Mouse (Mus musculus): ENCODE data around the gene Tent4a. TPM values are rescaled to one million over a fixed set of nuclear protein-coding genes. Genes with fewer than 3 reads are reported as not detected.

Tent4a gene
- polyA plus RNA-seq, 1 experiment from 2014 or later = 5.0 TPM

DNA sequence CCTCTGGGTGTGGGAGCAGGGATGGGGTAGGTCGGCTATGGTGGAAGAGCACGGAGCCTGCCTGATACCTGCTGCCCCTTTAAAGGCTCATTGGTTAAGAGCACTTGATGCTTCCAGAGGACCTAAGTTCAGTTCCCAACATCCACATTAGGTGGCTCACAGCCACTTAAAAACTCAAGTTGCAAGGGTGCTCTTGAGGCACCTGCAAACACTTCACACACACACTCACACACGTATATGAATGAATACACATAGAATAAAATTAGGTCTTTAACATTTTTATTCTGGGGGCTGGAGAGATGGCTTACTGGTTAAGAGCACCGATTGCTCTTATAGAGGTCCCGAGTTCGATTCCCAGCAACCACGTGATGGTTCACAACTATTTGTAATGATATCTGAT, 47.3 kb downstream of the Tent4a start:
- H3K36me3 ChIP-seq (ENCODE audit: insufficient read depth, low read length) = no peaks in the 10 kb centered on the region
- 83% methylated on average over 7 of the region's 7 CpGs for WGBS

DNA sequence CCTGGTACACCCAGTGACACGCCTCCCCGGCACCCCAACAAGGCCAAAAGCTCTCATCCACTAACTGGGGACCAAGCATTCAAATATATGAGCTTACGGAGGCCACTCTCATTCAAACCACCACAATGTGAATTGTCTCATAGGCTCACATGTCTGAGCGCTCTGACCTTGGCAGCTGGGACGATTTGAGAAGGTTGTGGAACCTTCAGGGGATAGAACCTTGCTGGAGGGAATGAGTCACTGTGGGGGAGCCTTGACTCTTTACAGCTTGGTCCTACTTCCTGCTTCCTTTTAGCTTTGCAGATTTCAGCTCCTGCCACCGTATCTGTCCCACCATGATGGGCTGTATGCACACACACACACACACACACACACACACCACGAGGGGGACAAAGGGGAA, 48.6 kb downstream of the Tent4a start:
- Histone ChIP-seq H3K4me3 (ENCODE audit: low read length) (no peak overlapping the region), H3K9ac (replicated peaks; ENCODE audit: low read length) (no peak overlapping the region), H3K27me3 (ENCODE audit: insufficient read depth, low read length) (peaks cover 45% of the 10 kb centered on the region), H3K9me3 (ENCODE audit: low read length) (no peaks in the 10 kb centered on the region), H3K4me1 (ENCODE audit: insufficient read depth, low read length) (peaks cover 25% of the 10 kb centered on the region), H3K27ac (ENCODE audit: low read length) (no peak overlapping the region), H3K4me2 (replicated peaks; ENCODE audit: low read depth, low read length) (no peak overlapping the region), H3K36me3 (ENCODE audit: insufficient read depth, low read length) (no peaks in the 10 kb centered on the region)
- no peak for ATAC-seq (ENCODE audit: low FRiP score, low TSS enrichment)
- WGBS = 73% methylated on average over 7 of the region's 7 CpGs

More for the DNA sequence above, 47.3 kb downstream of the Tent4a start:
- Histone ChIP-seq H3K4me3 (ENCODE audit: low read length) (no peak overlapping the region), H3K27me3 (ENCODE audit: insufficient read depth, low read length) (peaks cover 41% of the 10 kb centered on the region), H3K4me2 (replicated peaks; ENCODE audit: low read depth, low read length) (peak overlapping the region; percentile 59), H3K9ac (replicated peaks; ENCODE audit: low read length) (no peak overlapping the region), H3K27ac (ENCODE audit: low read length) (no peak overlapping the region), H3K4me1 (ENCODE audit: insufficient read depth, low read length) (peaks cover 15% of the 10 kb centered on the region), H3K9me3 (ENCODE audit: low read length) (no peaks in the 10 kb centered on the region)
- ATAC-seq (ENCODE audit: low FRiP score, low TSS enrichment) = no peak

DNA sequence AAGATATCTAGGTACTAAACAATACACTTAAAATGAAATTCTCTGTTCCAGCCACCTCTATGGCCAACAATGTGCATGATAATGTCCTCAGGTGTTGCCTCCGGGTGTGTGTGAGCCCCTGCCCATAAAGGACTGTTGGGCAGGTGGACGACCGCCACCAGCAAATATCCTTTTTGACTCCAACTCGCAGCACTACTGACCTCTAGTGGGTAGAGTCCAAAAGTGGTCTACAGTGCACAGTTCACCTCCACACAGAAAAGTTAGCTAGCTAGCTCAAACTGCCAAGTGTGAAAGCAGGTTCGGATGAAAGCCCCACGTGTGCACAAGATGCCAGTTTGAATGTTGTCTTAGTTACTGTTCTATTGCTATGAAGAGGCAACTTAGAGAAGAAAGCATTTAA, 49.1 kb downstream of the Tent4a start:
- Histone ChIP-seq H3K27ac (ENCODE audit: low read length) (no peak overlapping the region), H3K4me3 (ENCODE audit: low read length) (no peak overlapping the region), H3K9me3 (ENCODE audit: low read length) (no peaks in the 10 kb centered on the region), H3K4me1 (ENCODE audit: insufficient read depth, low read length) (peaks cover 27% of the 10 kb centered on the region), H3K27me3 (ENCODE audit: insufficient read depth, low read length) (peaks cover 49% of the 10 kb centered on the region), H3K4me2 (replicated peaks; ENCODE audit: low read depth, low read length) (no peak overlapping the region), H3K9ac (replicated peaks; ENCODE audit: low read length) (no peak overlapping the region), H3K36me3 (ENCODE audit: insufficient read depth, low read length) (no peaks in the 10 kb centered on the region)
- 11% methylated on average over 6 of the region's 6 CpGs for WGBS
- ATAC-seq (ENCODE audit: low FRiP score, low TSS enrichment) = no peak

DNA sequence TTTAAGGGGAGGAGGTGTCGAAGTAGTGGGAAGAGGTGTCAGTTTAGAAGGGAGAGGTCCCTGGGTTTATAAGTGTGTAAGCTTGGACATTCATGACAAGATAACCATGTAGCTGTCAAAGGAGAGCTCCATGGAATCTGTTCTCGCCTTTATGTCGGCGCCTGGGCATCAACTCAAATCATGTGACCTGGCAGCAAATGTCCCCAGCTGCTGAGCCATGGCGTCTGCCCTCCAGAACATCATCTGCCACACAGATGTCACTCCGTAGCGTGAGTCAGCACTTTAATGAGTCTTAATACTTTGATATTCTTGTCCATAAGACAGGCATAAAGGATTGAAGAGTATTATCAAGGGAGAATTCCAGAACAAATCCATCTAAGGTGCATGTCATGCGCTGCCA, 51.7 kb downstream of the Tent4a start:
- WGBS = 49% methylated on average over 8 of the region's 8 CpGs
- H3K4me3 ChIP-seq (ENCODE audit: low read length) = no peak overlapping the region
- H3K27ac ChIP-seq (ENCODE audit: low read length) = no peak overlapping the region
- no peak for ATAC-seq (ENCODE audit: low FRiP score, low TSS enrichment)
- peak overlapping the region; percentile 62; the same call in 1 of the 2 replicates for H3K4me2 ChIP-seq (replicated peaks; ENCODE audit: low read depth, low read length)
- H3K9me3 ChIP-seq (ENCODE audit: low read length) = no peaks in the 10 kb centered on the region
- H3K36me3 ChIP-seq (ENCODE audit: insufficient read depth, low read length) = no peaks in the 10 kb centered on the region
- no peak overlapping the region for H3K9ac ChIP-seq (replicated peaks; ENCODE audit: low read length)
- peaks cover 16% of the 10 kb centered on the region for H3K4me1 ChIP-seq (ENCODE audit: insufficient read depth, low read length)
- H3K27me3 ChIP-seq (ENCODE audit: insufficient read depth, low read length) = peaks cover 49% of the 10 kb centered on the region

DNA sequence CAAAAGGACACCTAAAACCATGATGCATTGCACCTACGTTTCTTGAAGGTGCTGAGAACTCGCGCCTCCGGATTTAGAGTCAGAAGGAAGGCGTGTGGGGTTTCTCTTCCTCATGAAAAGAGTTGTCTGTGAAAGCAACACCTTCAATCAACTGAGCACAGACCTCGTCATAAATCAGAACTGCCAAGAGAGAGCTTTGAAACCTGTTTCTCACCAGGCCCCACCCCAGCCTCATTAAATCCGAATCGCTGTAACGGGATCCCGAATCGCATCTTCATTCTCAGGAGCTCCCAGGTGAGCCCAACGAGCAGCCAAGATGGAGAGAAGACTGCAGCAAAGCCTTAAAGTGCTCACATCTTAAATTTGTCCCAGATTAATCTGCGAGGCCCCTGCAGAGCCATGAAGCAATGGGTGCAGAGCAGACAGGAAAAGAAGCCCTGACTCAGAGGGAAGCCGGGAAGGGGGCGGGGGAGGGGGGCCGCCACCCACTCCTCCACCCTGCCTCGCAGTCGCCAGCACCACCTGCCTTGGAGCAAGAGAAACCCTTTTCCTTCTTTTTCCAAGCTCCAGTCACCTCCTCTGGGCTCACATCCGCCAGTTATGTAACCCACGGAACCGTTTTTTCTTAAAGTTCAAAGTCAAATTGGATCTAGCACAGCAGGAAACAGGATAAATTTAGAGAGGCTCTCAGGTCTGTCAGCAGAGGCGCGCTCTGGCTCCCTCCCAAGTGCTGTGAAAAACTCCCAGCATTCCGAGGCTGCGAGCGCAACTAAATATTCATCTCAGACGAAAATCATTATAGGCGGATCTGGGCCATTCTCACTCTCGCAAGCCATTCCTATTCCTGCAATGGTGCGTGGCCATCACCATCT, 52.5 kb downstream of the Tent4a start:
- 2% methylated on average over 30 of the region's 30 CpGs for WGBS
- no peak overlapping the region; the same call in 1 of the 2 replicates for H3K9ac ChIP-seq (replicated peaks; ENCODE audit: low read length)
- H3K9me3 ChIP-seq (ENCODE audit: low read length) = no peaks in the 10 kb centered on the region
- peak overlapping the region; percentile 62 for H3K4me2 ChIP-seq (replicated peaks; ENCODE audit: low read depth, low read length)
- peaks cover 45% of the 10 kb centered on the region for H3K27me3 ChIP-seq (ENCODE audit: insufficient read depth, low read length)
- peaks cover 12% of the 10 kb centered on the region for H3K4me1 ChIP-seq (ENCODE audit: insufficient read depth, low read length)
- ATAC-seq (ENCODE audit: low FRiP score, low TSS enrichment) = peak; percentile 55; the same call in 1 of the 2 replicates
- H3K27ac ChIP-seq (ENCODE audit: low read length) = no peak overlapping the region
- peak overlapping the region; percentile 39 for H3K4me3 ChIP-seq (ENCODE audit: low read length)
- no peaks in the 10 kb centered on the region for H3K36me3 ChIP-seq (ENCODE audit: insufficient read depth, low read length)

DNA sequence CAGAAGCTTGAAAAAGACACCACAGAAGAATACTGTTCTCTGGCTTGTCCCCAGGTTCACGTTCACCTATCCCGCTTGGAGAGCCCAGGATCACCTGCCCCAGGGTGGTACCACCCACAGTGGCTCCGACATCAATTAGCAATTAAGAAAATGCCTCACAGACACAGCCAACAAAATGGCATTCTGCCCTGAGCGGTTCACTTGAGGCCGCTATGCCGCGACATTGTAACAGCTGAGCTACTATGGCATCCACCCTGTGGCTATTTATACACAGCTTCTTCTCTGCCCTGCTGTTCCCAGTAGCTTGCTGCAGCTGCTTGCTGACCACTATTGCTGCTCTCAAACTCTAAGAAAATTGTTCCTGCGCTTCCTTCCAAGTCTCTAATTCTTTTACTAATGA, 53.4 kb downstream of the Tent4a start:
- Histone ChIP-seq H3K9me3 (ENCODE audit: low read length) (no peaks in the 10 kb centered on the region), H3K9ac (replicated peaks; ENCODE audit: low read length) (no peak overlapping the region), H3K4me3 (ENCODE audit: low read length) (no peak overlapping the region), H3K27ac (ENCODE audit: low read length) (no peak overlapping the region), H3K27me3 (ENCODE audit: insufficient read depth, low read length) (peaks cover 41% of the 10 kb centered on the region), H3K4me1 (ENCODE audit: insufficient read depth, low read length) (peaks cover 12% of the 10 kb centered on the region), H3K36me3 (ENCODE audit: insufficient read depth, low read length) (no peaks in the 10 kb centered on the region), H3K4me2 (replicated peaks; ENCODE audit: low read depth, low read length) (no peak overlapping the region; the same call in 1 of the 2 replicates)
- ATAC-seq (ENCODE audit: low FRiP score, low TSS enrichment) = no peak
- WGBS = 10% methylated on average over 8 of the region's 8 CpGs

DNA sequence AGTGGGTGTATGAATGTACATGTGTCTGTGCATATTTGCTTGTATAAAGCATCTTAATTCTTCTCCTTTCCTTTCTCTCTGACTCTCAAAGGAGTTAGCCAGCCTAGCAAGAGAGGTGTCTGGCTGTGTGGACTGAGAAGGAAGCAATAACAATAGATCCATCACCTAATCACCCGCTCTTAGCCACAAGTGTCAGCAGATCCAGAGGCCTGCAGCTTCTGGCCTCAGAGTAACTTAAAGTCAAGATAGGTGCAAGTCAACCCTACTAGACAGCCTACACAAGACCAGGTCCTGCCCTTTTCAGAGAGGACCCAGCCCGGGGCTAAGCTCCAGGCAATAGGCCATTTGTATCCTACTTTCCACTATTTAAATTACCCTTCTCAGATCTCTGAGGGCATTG, 54.5 kb downstream of the Tent4a start:
- Histone ChIP-seq H3K4me1 (ENCODE audit: insufficient read depth, low read length) (peaks cover 12% of the 10 kb centered on the region), H3K27ac (ENCODE audit: low read length) (no peak overlapping the region), H3K9ac (replicated peaks; ENCODE audit: low read length) (no peak overlapping the region), H3K27me3 (ENCODE audit: insufficient read depth, low read length) (peaks cover 40% of the 10 kb centered on the region), H3K36me3 (ENCODE audit: insufficient read depth, low read length) (no peaks in the 10 kb centered on the region), H3K4me2 (replicated peaks; ENCODE audit: low read depth, low read length) (no peak overlapping the region), H3K9me3 (ENCODE audit: low read length) (no peaks in the 10 kb centered on the region), H3K4me3 (ENCODE audit: low read length) (no peak overlapping the region)
- no peak for ATAC-seq (ENCODE audit: low FRiP score, low TSS enrichment)
- 40% methylated on average over 2 of the region's 2 CpGs for WGBS

DNA sequence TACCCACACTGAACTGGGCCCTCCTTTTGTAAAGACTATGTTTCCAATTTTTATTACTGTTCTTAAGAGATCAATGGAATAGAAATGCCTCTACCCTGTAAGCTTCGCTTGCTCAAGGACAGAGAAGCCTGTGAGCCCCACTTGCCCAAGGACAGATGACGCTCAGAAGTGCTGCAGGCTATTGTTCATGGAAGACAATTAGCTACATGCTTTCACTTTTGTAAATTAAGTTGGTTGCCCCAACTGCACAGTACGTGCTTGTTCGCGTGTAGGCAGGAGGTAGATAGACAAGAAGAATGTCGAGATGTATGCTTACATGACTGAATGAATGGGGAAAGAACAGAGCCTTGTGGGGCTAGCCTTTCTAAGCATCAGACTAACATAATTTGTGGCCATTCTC, 55.7 kb downstream of the Tent4a start:
- WGBS = 94% methylated on average over 6 of the region's 6 CpGs
- Histone ChIP-seq H3K36me3 (ENCODE audit: insufficient read depth, low read length) (no peaks in the 10 kb centered on the region), H3K4me3 (ENCODE audit: low read length) (no peak overlapping the region), H3K27ac (ENCODE audit: low read length) (no peak overlapping the region), H3K4me2 (replicated peaks; ENCODE audit: low read depth, low read length) (no peak overlapping the region), H3K9ac (replicated peaks; ENCODE audit: low read length) (no peak overlapping the region), H3K9me3 (ENCODE audit: low read length) (no peaks in the 10 kb centered on the region), H3K27me3 (ENCODE audit: insufficient read depth, low read length) (peaks cover 31% of the 10 kb centered on the region), H3K4me1 (ENCODE audit: insufficient read depth, low read length) (peaks cover 12% of the 10 kb centered on the region)
- ATAC-seq (ENCODE audit: low FRiP score, low TSS enrichment) = no peak

DNA sequence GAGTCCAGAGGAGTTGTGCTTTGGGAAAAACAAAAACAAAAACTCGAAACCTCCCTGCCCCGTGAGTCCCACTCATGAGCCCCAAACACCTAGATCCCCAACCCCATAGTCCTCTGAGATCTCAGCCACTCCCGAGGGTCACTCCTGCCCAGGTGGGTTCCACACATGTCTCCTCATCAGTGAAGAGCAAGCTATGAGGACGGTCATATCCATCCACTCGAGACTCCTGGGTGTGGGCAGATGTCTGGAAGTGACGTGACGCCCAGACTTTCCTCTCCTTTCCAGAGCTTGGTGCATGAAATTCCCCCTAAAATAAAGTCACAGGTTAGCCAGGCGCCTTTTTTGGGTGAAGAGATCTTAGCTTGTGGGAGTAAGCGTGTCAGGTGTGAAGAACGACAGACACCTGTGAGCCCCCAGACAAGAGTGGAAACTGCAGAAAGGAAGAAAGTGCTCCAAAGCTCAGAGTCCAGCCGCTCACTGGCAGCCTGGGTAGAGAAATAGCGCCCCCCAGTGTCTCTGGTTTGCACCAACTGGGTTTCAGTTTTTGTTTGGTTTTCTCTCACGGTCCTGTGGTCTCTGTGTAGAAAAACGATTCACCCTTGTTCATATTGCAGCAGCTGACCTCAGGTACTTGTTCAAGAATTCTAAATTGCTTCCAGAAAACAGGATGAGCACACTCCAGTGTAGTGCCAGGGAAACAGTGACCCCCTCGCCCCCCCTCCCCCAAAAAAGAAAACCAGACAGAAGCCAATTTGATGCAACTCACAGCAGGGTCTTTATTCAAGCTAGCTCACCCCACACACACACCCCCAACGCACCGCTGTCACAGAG, 73.6 kb downstream of the Tent4a start:
- Histone ChIP-seq H3K9ac (replicated peaks; ENCODE audit: low read length) (no peak overlapping the region), H3K27me3 (ENCODE audit: insufficient read depth, low read length) (no peaks in the 10 kb centered on the region), H3K4me3 (ENCODE audit: low read length) (no peak overlapping the region), H3K9me3 (ENCODE audit: low read length) (no peaks in the 10 kb centered on the region), H3K4me2 (replicated peaks; ENCODE audit: low read depth, low read length) (no peak overlapping the region), H3K4me1 (ENCODE audit: insufficient read depth, low read length) (no peaks in the 10 kb centered on the region), H3K27ac (ENCODE audit: low read length) (no peak overlapping the region), H3K36me3 (ENCODE audit: insufficient read depth, low read length) (no peaks in the 10 kb centered on the region)
- 36% methylated on average over 17 of the region's 17 CpGs for whole genome bisulfite sequencing
- ATAC-seq (ENCODE audit: low FRiP score, low TSS enrichment) = peak; percentile 37; the same call in 1 of the 2 replicates

Measured in kidney, embryonic 16.5 days (tissue).